Mouse (Mus musculus) midbrain, postnatal 0 days (tissue): ENCODE data around the gene Cux2. TPM values are rescaled to one million over a fixed set of nuclear protein-coding genes. Genes with fewer than 3 reads are reported as not detected.
A peak's percentile ranks its signal among the peaks of the same experiment; 100 is the strongest.

Source experiments
- ATAC-seq: fragments of 200-750 bp; cut with Nextera tagmentation; 2 replicates; pipeline ENCODE4 v1.8.0; 2017; ENCODE audit warnings: moderate number of reproducible peaks, mild to moderate bottlenecking, moderate TSS enrichment, moderate library complexity; ENCODE audit not compliant: low FRiP score
- DNase-seq: peaks from one replicate; pipeline ENCODE4 v3.0.0-alpha.2; 2015; ENCODE audit warnings: low spot score
- H3K27ac ChIP-seq: fragments of 300-500 bp; sonication (generic); 2 replicates; pipeline ENCODE4 v1.5.1; 2014; ENCODE audit warnings: low read depth, mild to moderate bottlenecking, low read length, mixed read lengths
- H3K27me3 ChIP-seq: fragments of 300-500 bp; sonication (generic); 2 replicates; pipeline ENCODE4 v1.6.1; 2014; ENCODE audit warnings: low read length, control low read depth, mixed read lengths; ENCODE audit not compliant: insufficient read depth
- H3K36me3 ChIP-seq: fragments of 300-500 bp; sonication (generic); 2 replicates; pipeline ENCODE4 v1.6.1; 2014; ENCODE audit warnings: low read length, control low read depth, mixed read lengths; ENCODE audit not compliant: insufficient read depth
- H3K4me1 ChIP-seq: fragments of 300-500 bp; sonication (generic); 2 replicates; pipeline ENCODE4 v1.6.1; 2014; ENCODE audit warnings: mild to moderate bottlenecking, control low read depth, antibody characterized with exemption, low read length, mixed read lengths; ENCODE audit not compliant: insufficient read depth
- H3K4me2 ChIP-seq: fragments of 300-500 bp; sonication (generic); 2 replicates; pipeline ENCODE4 v1.6.1; 2014; ENCODE audit warnings: low read depth, mild to moderate bottlenecking, low read length, mixed read lengths; ENCODE audit not compliant: poor library complexity, severe bottlenecking
- H3K4me3 ChIP-seq: fragments of 300-500 bp; sonication (generic); 2 replicates; pipeline ENCODE4 v1.5.1; 2014; ENCODE audit warnings: low read depth, mild to moderate bottlenecking, low read length, moderate library complexity
- H3K9ac ChIP-seq: fragments of 300-500 bp; sonication (generic); replicated peaks from 2 replicates; pipeline ENCODE4 v1.6.1; 2014; ENCODE audit warnings: mild to moderate bottlenecking, low read length, moderate library complexity, mixed read lengths; ENCODE audit not compliant: poor library complexity, severe bottlenecking
- H3K9me3 ChIP-seq: fragments of 300-500 bp; sonication (generic); 2 replicates; pipeline ENCODE4 v1.6.1; 2016; ENCODE audit warnings: low read length, control low read depth
- CTCF ChIP-seq: IDR thresholded peaks from 2 replicates; pipeline ENCODE4 v1.5.1; 2016; ENCODE audit warnings: antibody characterized with exemption, mild to moderate bottlenecking
- WGBS: fragments of 180-500 bp; shearing (Covaris S2); extraction: QIAGEN DNeasy Blood & Tissue Kit; methylation state at CpG from one replicate; pipeline ENCODE4 v1.1.7; 2014; 5-methylcytosine and 5-hydroxymethylcytosine counted together
- polyA plus RNA-seq: library from polyadenylated mRNA; unstranded; fragments of >200 nt; fragmentation: Nextera tagmentation; extraction: Ambion mirVana; gene quantifications from 2 replicates; pipeline ENCODE4 v1.2.1, GENCODE M21; 2015
- total RNA-seq: library from RNA; depleted of rRNA; stranded (reverse); fragments of >200 nt; gene quantifications from 2 replicates; pipeline ENCODE4 v1.2.3, GENCODE M21; 2014

Cux2 gene
- total and polyA plus RNA-seq, 2 experiments from 2014 or later = 17.4 to 40.1 TPM

- Histone ChIP-seq H3K9me3 (no peaks in the 10 kb centered on the region), H3K4me2 (no peak overlapping the region), H3K36me3 (no peaks in the 10 kb centered on the region), H3K27ac (no peak overlapping the region), H3K4me3 (no peak overlapping the region), H3K9ac (no peak overlapping the region), H3K27me3 (peaks cover 11% of the 10 kb centered on the region), H3K4me1 (peaks cover 13% of the 10 kb centered on the region; the same call in 1 of the 2 replicates)
- DNase-seq (no peak), ATAC-seq (no peak)
- WGBS = 86% methylated on average over 6 of the region's 6 CpGs
- no peak for TF ChIP-seq CTCF
These were observed 218.8 kb downstream of the Cux2 start for GRCm38 (mm10) chr5:121831002-121831601.

- peaks cover 5% of the 10 kb centered on the region; the same call in 1 of the 2 replicates for H3K4me1 ChIP-seq
- ATAC-seq (peak; percentile 61), DNase-seq (peak; percentile 63)
- no peak overlapping the region; the same call in 1 of the 2 replicates for H3K27ac ChIP-seq
- peak overlapping the region; percentile 54 for H3K9ac ChIP-seq
- peaks cover 4% of the 10 kb centered on the region; the same call in 1 of the 2 replicates for H3K27me3 ChIP-seq
- 6% methylated on average over 69 of the region's 82 CpGs for whole genome bisulfite sequencing
- peak overlapping the region; percentile 42 for H3K4me3 ChIP-seq
- no peaks in the 10 kb centered on the region for H3K9me3 ChIP-seq
- H3K4me2 ChIP-seq = peak overlapping the region; percentile 92
- peaks cover 2% of the 10 kb centered on the region; the same call in 1 of the 2 replicates for H3K36me3 ChIP-seq
- no peak for TF ChIP-seq CTCF
These were observed 221.1 kb downstream of the Cux2 start for GRCm38 (mm10) chr5:121828491-121829432.

DNA sequence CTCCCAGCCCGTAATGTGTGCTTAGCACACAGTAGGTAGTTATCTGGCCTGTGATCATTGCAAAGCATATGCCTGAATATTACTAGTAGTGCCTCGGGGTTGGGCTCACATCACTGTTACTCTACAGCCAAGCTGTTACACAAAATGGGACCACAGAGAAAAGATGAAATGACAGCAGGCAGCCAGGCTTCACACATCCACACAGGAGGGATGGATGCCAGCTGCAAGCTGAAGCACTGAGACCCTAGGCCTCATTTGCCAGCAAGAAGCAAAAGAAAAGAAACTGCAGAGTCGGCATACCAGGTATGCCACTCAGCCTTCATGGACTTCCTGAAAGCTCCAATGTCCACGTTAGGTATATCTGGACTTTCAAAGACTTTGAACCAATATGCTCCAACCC, 222.0 kb downstream of the Cux2 start:
- WGBS = 75% methylated on average over 4 of the region's 4 CpGs
- DNase-seq = no peak
- no peaks in the 10 kb centered on the region for H3K9me3 ChIP-seq

DNA sequence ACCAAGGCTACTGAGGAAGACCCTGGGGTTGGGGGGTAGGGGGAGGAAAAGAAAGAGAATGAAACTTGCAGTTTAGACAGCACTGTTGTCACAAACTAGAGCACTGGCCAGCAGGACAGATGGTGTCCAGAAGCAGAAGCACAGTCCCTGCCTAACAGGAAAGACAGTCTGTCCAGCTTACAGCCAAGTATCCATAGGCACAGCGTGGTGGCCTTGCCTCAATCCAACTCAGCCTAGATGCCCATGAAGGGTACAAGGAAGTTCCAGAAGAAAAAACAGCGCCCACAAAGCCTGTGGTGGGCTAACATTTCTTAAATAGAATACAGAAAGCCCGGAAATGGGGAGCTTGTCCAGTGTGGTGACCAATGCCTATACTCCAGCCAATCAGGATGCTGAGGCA, 224.3 kb downstream of the Cux2 start:
- Histone ChIP-seq H3K4me1 (peaks cover 5% of the 10 kb centered on the region; the same call in 1 of the 2 replicates), H3K27ac (no peak overlapping the region), H3K9ac (no peak overlapping the region), H3K4me2 (no peak overlapping the region), H3K4me3 (no peak overlapping the region), H3K9me3 (no peaks in the 10 kb centered on the region), H3K36me3 (peaks cover 7% of the 10 kb centered on the region), H3K27me3 (peaks cover 1% of the 10 kb centered on the region; the same call in 1 of the 2 replicates)
- ATAC-seq (no peak), DNase-seq (no peak)
- WGBS = 93% methylated on average over 3 of the region's 3 CpGs
- no peak for TF ChIP-seq CTCF

More for the DNA sequence above, 222.0 kb downstream of the Cux2 start:
- peaks cover 5% of the 10 kb centered on the region; the same call in 1 of the 2 replicates for H3K4me1 ChIP-seq
- H3K4me3 ChIP-seq = no peak overlapping the region
- peak overlapping the region; percentile 92 for H3K4me2 ChIP-seq
- no peak overlapping the region for H3K27ac ChIP-seq
- no peak for ATAC-seq
- H3K27me3 ChIP-seq = peaks cover 4% of the 10 kb centered on the region; the same call in 1 of the 2 replicates
- no peak for TF ChIP-seq CTCF
- no peak overlapping the region for H3K9ac ChIP-seq
- H3K36me3 ChIP-seq = peaks cover 7% of the 10 kb centered on the region; the same call in 1 of the 2 replicates

GRCm38 (mm10) chr5:121824121-121824520, 225.8 kb downstream of the Cux2 start:
- Histone ChIP-seq H3K36me3 (peaks cover 18% of the 10 kb centered on the region), H3K9me3 (no peaks in the 10 kb centered on the region), H3K4me1 (peaks cover 3% of the 10 kb centered on the region; the same call in 1 of the 2 replicates), H3K27me3 (no peaks in the 10 kb centered on the region), H3K9ac (0 out of 2 replicates have a peak overlapping the region, but pooled peaks have one; percentile 19), H3K27ac (no peak overlapping the region; the same call in 1 of the 2 replicates), H3K4me2 (no peak overlapping the region), H3K4me3 (no peak overlapping the region)
- ATAC-seq (no peak), DNase-seq (no peak)
- 70% methylated on average over 4 of the region's 4 CpGs for WGBS
- no peak for TF ChIP-seq CTCF
